Mouse (Mus musculus) gastrocnemius, postnatal 4 days (tissue): ENCODE measurements around the gene Orc2. TPM values are rescaled to one million over a fixed set of nuclear protein-coding genes. Genes with fewer than 3 reads are reported as not detected.

Source experiments
- DNase-seq, 2 experiments: peaks; one replicate each; pipeline ENCODE4 v3.0.0; 2021 to 2022; ENCODE audit warnings: low spot score in 2 of 2, mixed read lengths in 2 of 2
- total RNA-seq, 2 experiments: library from RNA; stranded (reverse); gene quantifications; 2 replicates each; pipeline ENCODE4 v1.2.3; 2021

The Orc2 gene
- total RNA-seq, 2 experiments from 2014 or later = 18.1 to 21.1 TPM

GRCm38 (mm10) chr1:58424551-58424950 is 80.4 kb downstream of the Orc2 start:
- no peak for DNase-seq

GRCm38 (mm10) chr1:58423371-58424248 is 81.3 kb downstream of the Orc2 start, which contains the start of gene Clk1:
TSS of gene Clk1 (minus strand) at chr1:58424066.
- DNase-seq = peak; percentile 97 to 98

- no peak for DNase-seq
These were observed 82.0 kb downstream of the Orc2 start for GRCm38 (mm10) chr1:58422879-58423278.

GRCm38 (mm10) chr1:58420961-58421360 is 83.9 kb downstream of the Orc2 start:
- DNase-seq = no peak

GRCm38 (mm10) chr1:58420032-58420431 is 84.9 kb downstream of the Orc2 start:
- no peak for DNase-seq

GRCm38 (mm10) chr1:58416048-58416447 is 88.9 kb downstream of the Orc2 start:
- DNase-seq = no peak

GRCm38 (mm10) chr1:58415442-58415841 is 89.5 kb downstream of the Orc2 start:
- DNase-seq = no peak

Other genes with a start within 250 kb of the Orc2 start
- under 1 TPM; 0.27 to 0.34 TPM for gene Aox2, start 226.8 kb downstream of the Orc2 start, total RNA-seq
- 100 to 1,000 TPM; 116 to 130 TPM for gene Bzw1, start 112.2 kb downstream of the Orc2 start, total RNA-seq
- 10 to 100 TPM; 56.7 to 80.5 TPM for gene Clk1, start 81.0 kb downstream of the Orc2 start, total RNA-seq
- gene Nif3l1, start 60.0 kb downstream of the Orc2 start, total RNA-seq = 10 to 100 TPM; 13.8 to 14.1 TPM
- gene Ppil3, start 59.6 kb downstream of the Orc2 start, total RNA-seq = 10 to 100 TPM; 24.8 to 25.9 TPM
- gene Fam126b, start 81.2 kb upstream of the Orc2 start, total RNA-seq = 10 to 100 TPM in 1 of 2 experiments, 1 to 10 TPM in 1; 8.6 to 10.4 TPM
- gene Ndufb3, start 81.3 kb upstream of the Orc2 start, total RNA-seq = 100 to 1,000 TPM; 114 to 124 TPM
- gene Als2cr12, start 190.9 kb upstream of the Orc2 start, total RNA-seq = under 1 TPM in 1 of 2 experiments, not detected in 1; 0.36 TPM
- gene Cflar, start 206.4 kb upstream of the Orc2 start, total RNA-seq = 10 to 100 TPM; 49.6 to 54.3 TPM